Mouse (Mus musculus): ENCODE results near the gene Olfr1369-ps1. TPM values are rescaled to one million over a fixed set of nuclear protein-coding genes. Genes with fewer than 3 reads are reported as not detected.

Gene Olfr1369-ps1
- polyA plus RNA-seq, 2 experiments from 2014 or later, result 0.09 to 0.13 TPM

Other genes with a start within 250 kb of the Olfr1369-ps1 start
- gene Olfr1370, start 36.5 kb upstream of the Olfr1369-ps1 start, polyA plus RNA-seq (2017; shearing (Covaris generic)), result not detected
- not detected for gene Olfr263, start 18.2 kb downstream of the Olfr1369-ps1 start, polyA plus RNA-seq (2017; shearing (Covaris generic))
- not detected for gene Olfr1368, start 34.4 kb downstream of the Olfr1369-ps1 start, polyA plus RNA-seq (2017; shearing (Covaris generic))
- 10 to 100 TPM; 16.2 to 18.4 TPM for gene Trim27, start 68.0 kb downstream of the Olfr1369-ps1 start, polyA plus RNA-seq (2017; shearing (Covaris generic))
- not detected for gene Gpx5, start 181.2 kb downstream of the Olfr1369-ps1 start, polyA plus RNA-seq (2017; shearing (Covaris generic))
- gene Gpx6, start 200.6 kb downstream of the Olfr1369-ps1 start, polyA plus RNA-seq (2017; shearing (Covaris generic)), result not detected
- not detected for gene Olfr1367, start 235.4 kb downstream of the Olfr1369-ps1 start, polyA plus RNA-seq (2017; shearing (Covaris generic))